Mouse (Mus musculus) lung, postnatal 0 days (tissue): ENCODE measurements at regions not wholly inside any gene's neighbourhood (a gene's known extent, or its start where the extent isn't known, plus 50 kb on each side); places are given as distances from the start of the nearest gene placed in this dataset.

ENCODE experiments used
- CTCF ChIP-seq: IDR thresholded peaks from 2 replicates; pipeline ENCODE4 v1.5.1; 2016; ENCODE audit warnings: antibody characterized with exemption, mild to moderate bottlenecking
- EP300 ChIP-seq: IDR thresholded peaks from 2 replicates; pipeline ENCODE4 v1.6.1; 2016; ENCODE audit warnings: antibody characterized with exemption, mild to moderate bottlenecking, control low read depth

GRCm38 (mm10) chr4:64595014-64595599, 528.9 kb upstream of the Pappa start:
- TF ChIP-seq CTCF (peak; percentile 56), EP300 (peak; percentile 98)
